In genomic region chr5:74796421-74797067, GRCm38 (mm10) we compare ENCODE assay signal across 10 mouse cellular contexts.
A peak's percentile ranks its signal among the peaks of the same experiment; 100 is the strongest.
DNase-seq lines count a peak whose midpoint lies in the region; ATAC-seq and TF ChIP-seq lines count a peak whose summit lies in the region.
"Had no signal": no experiment of that assay in that cellular context is flagged by ENCODE, and none has a peak within 500 bp of the region (broad histone marks: within the 10 kb centered on the region; RNA-seq: fewer than 3 reads in every experiment).

No protein-coding gene starts in this region.

- no peak overlapping the region for H3K4me2 ChIP-seq in forebrain, postnatal 0 days (ENCODE audit: low read depth)
- H3K4me2 ChIP-seq: heart, embryonic 13.5 days; neural tube, embryonic 12.5 days had no signal

- H3K4me3 ChIP-seq in cerebellum, adult 2 months (replicated peaks; ENCODE audit: insufficient read depth, low read depth, low read length) = no peak overlapping the region
- no peak overlapping the region for H3K4me3 ChIP-seq in forebrain, postnatal 0 days (ENCODE audit: low read depth, low read length)
- no peak overlapping the region for H3K4me3 ChIP-seq in layer of hippocampus, adult 2 months
- H3K4me3 ChIP-seq: heart, embryonic 13.5 days; neural tube, embryonic 12.5 days had no signal

- no peaks in the 10 kb centered on the region for H3K4me1 ChIP-seq in cerebellum, adult 2 months (ENCODE audit: control insufficient read depth, insufficient read depth, low read length)
- H3K4me1 ChIP-seq in forebrain, postnatal 0 days (ENCODE audit: insufficient read depth) = no peaks in the 10 kb centered on the region

- 43% methylated on average over 8 of the region's 8 CpGs for WGBS in cerebellum, adult 2 months
- 42% methylated on average over 8 of the region's 8 CpGs for WGBS in forebrain, postnatal 0 days

- H3K36me3 ChIP-seq in forebrain, postnatal 0 days (ENCODE audit: insufficient read depth) = no peaks in the 10 kb centered on the region
- H3K36me3 ChIP-seq: heart, embryonic 13.5 days; neural tube, embryonic 12.5 days had no signal

- no peaks in the 10 kb centered on the region for H3K9me3 ChIP-seq in forebrain, postnatal 0 days (ENCODE audit: low read length)
- H3K9me3 ChIP-seq: heart, embryonic 13.5 days; neural tube, embryonic 12.5 days had no signal

- H3K9ac ChIP-seq in forebrain, postnatal 0 days = no peak overlapping the region
- H3K9ac ChIP-seq: heart, embryonic 13.5 days; neural tube, embryonic 12.5 days had no signal

- H3K27ac ChIP-seq in cerebellum, adult 2 months (ENCODE audit: insufficient read depth, low read length) = no peak overlapping the region
- no peak overlapping the region for H3K27ac ChIP-seq in forebrain, postnatal 0 days (ENCODE audit: low read depth, low read length)
- H3K27ac ChIP-seq in layer of hippocampus, adult 2 months = no peak overlapping the region
- H3K27ac ChIP-seq: heart, embryonic 13.5 days; neural tube, embryonic 12.5 days had no signal

- H3K27me3 ChIP-seq in cerebellum, adult 2 months (ENCODE audit: control insufficient read depth, insufficient read depth, low read length) = no peaks in the 10 kb centered on the region
- H3K27me3 ChIP-seq in forebrain, postnatal 0 days (ENCODE audit: insufficient read depth, low read length) = no peaks in the 10 kb centered on the region

- no peak for TF ChIP-seq POLR2A in cerebellum, adult 2 months (IDR thresholded peaks at IDR 0.05; ENCODE audit: borderline replicate concordance, insufficient read depth, low read length)

- TF ChIP-seq CTCF in cerebellum, adult 2 months (IDR thresholded peaks at IDR 0.05; ENCODE audit: borderline replicate concordance, insufficient read depth, low read depth, low read length) = peak; percentile 51
- peak; percentile 78 for TF ChIP-seq CTCF in forebrain, postnatal 0 days (IDR thresholded peaks at IDR 0.05; ENCODE audit: low read depth)
- TF ChIP-seq CTCF in layer of hippocampus, adult 2 months (conservative IDR thresholded peaks at IDR 0.05) = peak; percentile 82

- no peak for DNase-seq in cerebellum, adult 2 months
- no peak for DNase-seq in cerebellum, adult 9-11 months
- peak; percentile 28 for DNase-seq in urinary bladder, postnatal 14 days (ENCODE audit: low spot score)
- no peak for DNase-seq in urinary bladder, adult 2 months (ENCODE audit: low spot score)
- DNase-seq in forebrain, postnatal 0 days = peak; percentile 81
- DNase-seq in layer of hippocampus, adult 2 months (ENCODE audit: low spot score in 2 of 2) = peak in 1 of 2 experiments; percentile 63
- peak; percentile 48 for DNase-seq in thymus, postnatal 14 days

- ATAC-seq in forebrain, postnatal 0 days = peak; percentile 59
- peak; percentile 64; the same call in 1 of the 2 replicates for ATAC-seq in megakaryocyte progenitor cell, adult 5-6 weeks (replicated peaks; ENCODE audit: poor library complexity)

Comparison
In these comparisons a context has a peak if more than half of its experiments do, and no peak if none do; other contexts are left out.
1. DNase-seq: peak in urinary bladder, postnatal 14 days (single experiment), forebrain, postnatal 0 days (single experiment) and thymus, postnatal 14 days (single experiment); none in cerebellum, adult 2 months (0 of 2), cerebellum, adult 9-11 months (single experiment) and urinary bladder, adult 2 months (single experiment).
2. Peak in every context shown above with its lines, with median percentiles within 50 percentile points of each other: CTCF ChIP-seq.